Mouse (Mus musculus) olfactory bulb, adult 2 months (tissue): ENCODE results near the gene Sik3.

Experiments
- CTCF ChIP-seq: fragments of 200-500 bp; IDR thresholded peaks from 2 replicates; pipeline ENCODE4 v1.5.1; 2012; ENCODE audit warnings: low read depth, mild to moderate bottlenecking, low read length, moderate library complexity; ENCODE audit not compliant: insufficient read depth
- POLR2A ChIP-seq: fragments of 200-500 bp; IDR thresholded peaks from 2 replicates; pipeline ENCODE4 v1.6.1; 2012; ENCODE audit warnings: mild to moderate bottlenecking, low read depth, low read length, moderate library complexity; ENCODE audit not compliant: insufficient read depth

- TF ChIP-seq CTCF (no peak), POLR2A (no peak)
Measured at GRCm38 (mm10) chr9:46256658-46257385, 244.2 kb downstream of the Sik3 start.
